Mouse (Mus musculus): Measurements from ENCODE around the gene Eid2b. TPM values are rescaled to one million over a fixed set of nuclear protein-coding genes. Genes with fewer than 3 reads are reported as not detected.
"Not testable (repeated sequence)": the region's sequence is repeated elsewhere in the genome, so short reads cannot be mapped to it uniquely, and the experiment has no call there.

Eid2b gene
- polyA plus RNA-seq (2012; rRNA removed) (1.5 and 1.7 TPM in 2 replicates), polyA plus RNA-seq (2014; fragmentation: Nextera tagmentation; extraction: Ambion mirVana) (1.4 and 2.1 TPM in 2 replicates)

- no peaks in the 10 kb centered on the region for H3K9me3 ChIP-seq (ENCODE audit: control insufficient read depth, low read length)
- H3K4me2 ChIP-seq (ENCODE audit: low read depth) = peak within 1 kb of the TSS; percentile 87
- peak; percentile 97 for TF ChIP-seq CTCF (IDR thresholded peaks at IDR 0.05; ENCODE audit: low read depth)
- no peak for TF ChIP-seq EP300 (IDR thresholded peaks at IDR 0.05; ENCODE audit: low read depth)
- peak; percentile 78 for ATAC-seq (ENCODE audit: insufficient read depth)
- H3K9ac ChIP-seq (replicated peaks) = peak within 1 kb of the TSS; percentile 76
- H3K4me1 ChIP-seq (replicated peaks; ENCODE audit: control insufficient read depth in 2 of 2, insufficient read depth in 2 of 2, low read length in 1 of 2) = peaks cover 2 to 3% of the 10 kb centered on the region in 2 experiments; a peak in 3 of 4 replicates
- H3K27ac ChIP-seq = no peak within 1 kb of the TSS
- 3% methylated on average over 66 of the region's 68 CpGs for WGBS (ENCODE audit: insufficient replicate concordance)
- H3K27me3 ChIP-seq (ENCODE audit: control insufficient read depth, insufficient read depth, low read length) = no peaks in the 10 kb centered on the region
- peak within 1 kb of the TSS; percentile 68 to 72 for H3K4me3 ChIP-seq (ENCODE audit: insufficient read depth in 1 of 2, low read depth in 2 of 2, low read length in 2 of 2)
- no peaks in the 10 kb centered on the region for H3K36me3 ChIP-seq (replicated peaks; ENCODE audit: control insufficient read depth, insufficient read depth, low read depth)
- DNase-seq (ENCODE audit: low read depth in 3 of 3, low spot score in 3 of 3) = peak; percentile 79 to 81 (median 81)
Observed at GRCm38 (mm10) chr7:28277615-28278278, at the start of gene Eid2b. Eid2b (plus strand) TSS chr7:28277739.

GRCm38 (mm10) chr7:28243943-28244342, 33.6 kb upstream of the Eid2b start:
- not testable (repeated sequence) for H3K27me3 ChIP-seq (ENCODE audit: control insufficient read depth, insufficient read depth, low read length); H3K9ac ChIP-seq (replicated peaks); H3K27ac ChIP-seq; DNase-seq (ENCODE audit: low read depth in 3 of 3, low spot score in 3 of 3); H3K36me3 ChIP-seq (replicated peaks; ENCODE audit: control insufficient read depth, insufficient read depth, low read depth); ATAC-seq (ENCODE audit: insufficient read depth); H3K4me1 ChIP-seq (replicated peaks; ENCODE audit: control insufficient read depth in 2 of 2, insufficient read depth in 2 of 2, low read length in 1 of 2); H3K4me2 ChIP-seq (ENCODE audit: low read depth); H3K9me3 ChIP-seq (ENCODE audit: control insufficient read depth, low read length); H3K4me3 ChIP-seq (ENCODE audit: insufficient read depth in 1 of 2, low read depth in 2 of 2, low read length in 2 of 2)
- WGBS (ENCODE audit: insufficient replicate concordance) = 35% methylated on average over 2 of the region's 2 CpGs

- H3K9me3 ChIP-seq (ENCODE audit: control insufficient read depth, low read length) = no peaks in the 10 kb centered on the region
- no peak for ATAC-seq (ENCODE audit: insufficient read depth)
- no peak overlapping the region for H3K4me3 ChIP-seq (ENCODE audit: insufficient read depth in 1 of 2, low read depth in 2 of 2, low read length in 2 of 2)
- DNase-seq (ENCODE audit: low read depth in 3 of 3, low spot score in 3 of 3) = no peak
- H3K27me3 ChIP-seq (ENCODE audit: control insufficient read depth, insufficient read depth, low read length) = no peaks in the 10 kb centered on the region
- no peaks in the 10 kb centered on the region for H3K36me3 ChIP-seq (replicated peaks; ENCODE audit: control insufficient read depth, insufficient read depth, low read depth)
- H3K27ac ChIP-seq = no peak overlapping the region
- no peak overlapping the region for H3K4me2 ChIP-seq (ENCODE audit: low read depth)
- no peaks in the 10 kb centered on the region for H3K4me1 ChIP-seq (replicated peaks; ENCODE audit: control insufficient read depth in 2 of 2, insufficient read depth in 2 of 2, low read length in 1 of 2)
- WGBS (ENCODE audit: insufficient replicate concordance) = 81% methylated on average over 3 of the region's 3 CpGs
- no peak overlapping the region for H3K9ac ChIP-seq (replicated peaks)
- 0 out of 2 replicates have a peak, but pooled peaks have one; percentile 13 for TF ChIP-seq CTCF (IDR thresholded peaks at IDR 0.05; ENCODE audit: low read depth)
- TF ChIP-seq EP300 (IDR thresholded peaks at IDR 0.05; ENCODE audit: low read depth) = no peak
Observed at GRCm38 (mm10) chr7:28248957-28249356, 28.6 kb upstream of the Eid2b start.

- WGBS (ENCODE audit: insufficient replicate concordance) = 78% methylated on average over 17 of the region's 17 CpGs
- no peaks in the 10 kb centered on the region for H3K36me3 ChIP-seq (replicated peaks; ENCODE audit: control insufficient read depth, insufficient read depth, low read depth)
- DNase-seq (ENCODE audit: low read depth in 3 of 3, low spot score in 3 of 3) = no peak
Observed at GRCm38 (mm10) chr7:28251976-28252375, 25.6 kb upstream of the Eid2b start.

GRCm38 (mm10) chr7:28254591-28254990, 22.9 kb upstream of the Eid2b start:
- Histone ChIP-seq H3K27ac (no peak overlapping the region), H3K36me3 (replicated peaks; ENCODE audit: control insufficient read depth, insufficient read depth, low read depth) (no peaks in the 10 kb centered on the region), H3K4me2 (ENCODE audit: low read depth) (no peak overlapping the region), H3K9ac (replicated peaks) (no peak overlapping the region), H3K4me1 (replicated peaks; ENCODE audit: control insufficient read depth in 2 of 2, insufficient read depth in 2 of 2, low read length in 1 of 2) (no peaks in the 10 kb centered on the region), H3K9me3 (ENCODE audit: control insufficient read depth, low read length) (0 out of 2 replicates have a peak, but pooled peaks cover 2% of the 10 kb centered on the region), H3K4me3 (ENCODE audit: insufficient read depth in 1 of 2, low read depth in 2 of 2, low read length in 2 of 2) (no peak overlapping the region), H3K27me3 (ENCODE audit: control insufficient read depth, insufficient read depth, low read length) (no peaks in the 10 kb centered on the region)
- WGBS (ENCODE audit: insufficient replicate concordance) = 32% methylated on average over 6 of the region's 6 CpGs
- ATAC-seq (ENCODE audit: insufficient read depth) = no peak
- no peak for DNase-seq (ENCODE audit: low read depth in 3 of 3, low spot score in 3 of 3)
- no peak for TF ChIP-seq EP300 (IDR thresholded peaks at IDR 0.05; ENCODE audit: low read depth)
- no peak for TF ChIP-seq CTCF (IDR thresholded peaks at IDR 0.05; ENCODE audit: low read depth)

More at GRCm38 (mm10) chr7:28251976-28252375, 25.6 kb upstream of the Eid2b start:
- Histone ChIP-seq H3K27me3 (ENCODE audit: control insufficient read depth, insufficient read depth, low read length) (no peaks in the 10 kb centered on the region), H3K9me3 (ENCODE audit: control insufficient read depth, low read length) (0 out of 2 replicates have a peak, but pooled peaks cover 2% of the 10 kb centered on the region), H3K27ac (no peak overlapping the region), H3K9ac (replicated peaks) (no peak overlapping the region), H3K4me3 (ENCODE audit: insufficient read depth in 1 of 2, low read depth in 2 of 2, low read length in 2 of 2) (no peak overlapping the region), H3K4me2 (ENCODE audit: low read depth) (no peak overlapping the region), H3K4me1 (replicated peaks; ENCODE audit: control insufficient read depth in 2 of 2, insufficient read depth in 2 of 2, low read length in 1 of 2) (no peaks in the 10 kb centered on the region)
- no peak for TF ChIP-seq EP300 (IDR thresholded peaks at IDR 0.05; ENCODE audit: low read depth)
- TF ChIP-seq CTCF (IDR thresholded peaks at IDR 0.05; ENCODE audit: low read depth) = no peak
- no peak for ATAC-seq (ENCODE audit: insufficient read depth)

Measured in liver, embryonic 14.5 days (tissue).